Mouse (Mus musculus): ENCODE measurements around the gene Il9. TPM values are rescaled to one million over a fixed set of nuclear protein-coding genes. Genes with fewer than 3 reads are reported as not detected.

The Il9 gene
- total RNA-seq (2014; rRNA removed): not detected in 2 replicates
- polyA plus RNA-seq (2012; rRNA removed): not detected in 2 replicates

DNA sequence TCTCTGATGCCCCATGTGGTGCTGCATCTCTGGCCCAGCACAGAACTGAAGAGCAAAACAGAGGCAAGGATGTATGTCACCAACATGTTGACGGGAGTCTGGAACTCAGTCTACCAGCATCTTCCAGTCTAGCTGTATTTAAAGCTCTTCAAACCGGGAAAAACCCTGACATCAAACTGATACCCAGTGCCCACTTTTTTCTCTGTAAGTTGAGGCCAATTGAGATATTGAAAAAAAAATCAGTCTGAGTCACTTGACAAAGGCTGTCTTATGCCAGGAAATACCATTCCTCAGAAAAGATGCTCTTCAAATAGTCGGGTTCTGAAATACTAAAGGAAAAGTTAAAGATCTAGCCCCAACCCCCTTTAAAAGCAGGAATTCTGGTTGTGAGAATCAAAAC lies at the start of gene Il9:
Gene Il9, minus strand, starts transcription at position 101 of the 400 bp plus-strand sequence.
- 78% methylated on average over 3 of the region's 3 CpGs for WGBS
- no peak for DNase-seq (ENCODE audit: extremely low read depth, low read depth, low spot score)
- no peaks in the 10 kb centered on the region for H3K36me3 ChIP-seq (ENCODE audit: control insufficient read depth, insufficient read depth, low read length)

DNA sequence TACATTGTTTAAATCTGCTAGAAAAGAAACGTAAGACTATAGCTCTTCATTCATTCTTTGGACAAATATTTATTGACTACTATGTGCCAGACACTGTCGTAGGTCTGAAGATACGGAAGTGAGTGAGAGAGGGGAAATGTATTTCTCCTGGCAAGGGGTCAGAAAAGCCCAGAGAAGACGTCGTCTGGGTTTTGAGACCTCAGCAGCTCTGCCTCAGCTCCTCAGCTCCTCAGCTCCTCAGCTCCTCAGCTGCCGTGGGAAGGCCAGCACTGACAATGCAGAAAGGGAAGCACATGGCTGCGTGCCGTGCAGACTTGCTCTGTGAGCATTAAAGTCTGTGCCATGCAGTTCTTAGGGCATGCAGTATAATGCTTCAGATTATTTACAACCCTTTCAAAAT lies 47.6 kb upstream of the Il9 start:
- Histone ChIP-seq H3K4me3 (ENCODE audit: insufficient read depth, low read depth, low read length) (no peak overlapping the region), H3K27ac (replicated peaks; ENCODE audit: insufficient read depth, low read depth, low read length) (no peak overlapping the region), H3K79me2 (ENCODE audit: control insufficient read depth, insufficient read depth, low read length) (no peaks in the 10 kb centered on the region), H3K9ac (ENCODE audit: low read depth, low read length) (no peak overlapping the region), H3K4me1 (ENCODE audit: control insufficient read depth, insufficient read depth, low read length) (no peaks in the 10 kb centered on the region), H3K27me3 (ENCODE audit: control insufficient read depth, insufficient read depth, low read length) (no peaks in the 10 kb centered on the region), H3K36me3 (ENCODE audit: control insufficient read depth, insufficient read depth, low read length) (no peaks in the 10 kb centered on the region)
- TF ChIP-seq POLR2A (IDR thresholded peaks at IDR 0.05; ENCODE audit: extremely low read depth, insufficient read depth, low read length) (no peak), CTCF (IDR thresholded peaks at IDR 0.05; ENCODE audit: low read depth, low read length) (no peak)
- DNase-seq (ENCODE audit: extremely low read depth, low read depth, low spot score): no peak
- 77% methylated on average over 8 of the region's 8 CpGs for WGBS

More for the DNA sequence above, at the start of gene Il9:
- H3K27me3 ChIP-seq (ENCODE audit: control insufficient read depth, insufficient read depth, low read length): no peaks in the 10 kb centered on the region
- no peak within 1 kb of the TSS for H3K27ac ChIP-seq (replicated peaks; ENCODE audit: insufficient read depth, low read depth, low read length)
- H3K4me1 ChIP-seq (ENCODE audit: control insufficient read depth, insufficient read depth, low read length): 0 out of 2 replicates have a peak, but pooled peaks cover 2% of the 10 kb centered on the region
- no peak within 1 kb of the TSS for H3K9ac ChIP-seq (ENCODE audit: low read depth, low read length)
- H3K4me3 ChIP-seq (ENCODE audit: insufficient read depth, low read depth, low read length): no peak within 1 kb of the TSS
- TF ChIP-seq POLR2A (IDR thresholded peaks at IDR 0.05; ENCODE audit: extremely low read depth, insufficient read depth, low read length) (no peak), CTCF (IDR thresholded peaks at IDR 0.05; ENCODE audit: low read depth, low read length) (no peak)
- no peaks in the 10 kb centered on the region for H3K79me2 ChIP-seq (ENCODE audit: control insufficient read depth, insufficient read depth, low read length)

DNA sequence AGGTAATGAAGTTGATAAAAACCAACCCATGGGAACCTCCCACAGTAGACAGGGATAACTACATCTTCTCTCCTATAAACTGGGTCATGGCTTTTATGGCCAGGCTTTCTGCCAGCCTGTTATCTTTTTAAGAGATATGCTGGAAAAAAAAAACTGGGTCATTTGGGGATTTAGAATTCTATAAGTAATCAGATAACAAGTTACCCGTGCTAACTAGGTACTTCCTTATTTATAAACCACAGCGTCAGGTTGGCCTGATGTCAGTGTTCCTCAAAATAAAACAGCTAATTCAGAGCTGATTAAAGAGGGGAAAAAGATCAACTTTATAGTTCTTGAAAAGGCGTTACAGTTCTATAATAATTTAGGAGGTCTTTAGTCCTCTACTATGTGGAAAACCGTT lies 47.0 kb upstream of the Il9 start:
- Histone ChIP-seq H3K36me3 (ENCODE audit: control insufficient read depth, insufficient read depth, low read length) (no peaks in the 10 kb centered on the region), H3K9ac (ENCODE audit: low read depth, low read length) (no peak overlapping the region), H3K4me3 (ENCODE audit: insufficient read depth, low read depth, low read length) (no peak overlapping the region), H3K79me2 (ENCODE audit: control insufficient read depth, insufficient read depth, low read length) (no peaks in the 10 kb centered on the region), H3K27ac (replicated peaks; ENCODE audit: insufficient read depth, low read depth, low read length) (no peak overlapping the region), H3K4me1 (ENCODE audit: control insufficient read depth, insufficient read depth, low read length) (no peaks in the 10 kb centered on the region), H3K27me3 (ENCODE audit: control insufficient read depth, insufficient read depth, low read length) (no peaks in the 10 kb centered on the region)
- DNase-seq (ENCODE audit: extremely low read depth, low read depth, low spot score): no peak
- TF ChIP-seq CTCF (IDR thresholded peaks at IDR 0.05; ENCODE audit: low read depth, low read length) (no peak), POLR2A (IDR thresholded peaks at IDR 0.05; ENCODE audit: extremely low read depth, insufficient read depth, low read length) (no peak)
- WGBS: 78% methylated on average over 4 of the region's 4 CpGs

DNA sequence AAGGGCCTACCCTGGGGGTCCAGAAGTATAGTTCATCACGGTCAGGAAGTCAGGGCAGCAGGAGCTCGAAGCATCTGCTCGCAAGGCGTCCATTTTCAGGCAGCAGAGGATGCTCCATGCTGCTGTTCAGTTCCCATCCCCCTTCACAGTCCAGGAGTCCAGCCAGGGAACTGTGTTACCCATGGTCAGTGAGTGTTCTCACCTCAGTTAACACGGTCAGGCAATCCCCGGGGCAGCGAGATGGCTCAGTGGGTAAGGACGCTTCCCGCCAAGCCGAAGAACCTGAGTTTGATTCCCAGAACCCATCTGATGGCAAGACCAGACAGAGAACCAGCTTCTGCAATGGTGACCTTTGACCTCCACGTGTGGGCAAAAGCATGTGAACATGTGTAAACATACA lies 46.2 kb upstream of the Il9 start:
- no peak for TF ChIP-seq POLR2A (IDR thresholded peaks at IDR 0.05; ENCODE audit: extremely low read depth, insufficient read depth, low read length)
- TF ChIP-seq CTCF (IDR thresholded peaks at IDR 0.05; ENCODE audit: low read depth, low read length): no peak
- no peak overlapping the region for H3K9ac ChIP-seq (ENCODE audit: low read depth, low read length)
- H3K4me3 ChIP-seq (ENCODE audit: insufficient read depth, low read depth, low read length): no peak overlapping the region
- no peaks in the 10 kb centered on the region for H3K36me3 ChIP-seq (ENCODE audit: control insufficient read depth, insufficient read depth, low read length)
- DNase-seq (ENCODE audit: extremely low read depth, low read depth, low spot score): peak; percentile 16
- WGBS: 82% methylated on average over 11 of the region's 11 CpGs
- no peak overlapping the region for H3K27ac ChIP-seq (replicated peaks; ENCODE audit: insufficient read depth, low read depth, low read length)
- no peaks in the 10 kb centered on the region for H3K79me2 ChIP-seq (ENCODE audit: control insufficient read depth, insufficient read depth, low read length)
- H3K4me1 ChIP-seq (ENCODE audit: control insufficient read depth, insufficient read depth, low read length): no peaks in the 10 kb centered on the region
- no peaks in the 10 kb centered on the region for H3K27me3 ChIP-seq (ENCODE audit: control insufficient read depth, insufficient read depth, low read length)

DNA sequence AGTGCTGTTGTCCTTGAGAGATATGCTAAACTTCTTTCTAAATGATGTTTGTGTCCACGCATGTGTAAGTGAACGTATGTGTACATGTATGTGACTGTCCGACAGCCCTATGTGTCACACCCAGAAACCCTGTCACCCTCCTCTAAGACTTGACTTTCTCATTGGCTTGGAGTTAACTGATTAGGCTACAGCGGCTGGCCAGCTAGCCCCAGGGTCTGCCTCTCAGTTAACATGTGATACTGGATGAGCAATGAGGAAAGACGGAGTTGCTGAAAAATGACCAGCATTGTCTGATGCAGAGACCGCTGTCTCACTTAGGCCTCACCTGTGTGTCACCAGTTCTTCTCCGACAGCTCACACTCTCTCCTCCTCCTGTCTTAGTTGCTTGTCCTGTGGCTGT lies 45.8 kb upstream of the Il9 start:
- Histone ChIP-seq H3K27me3 (ENCODE audit: control insufficient read depth, insufficient read depth, low read length) (no peaks in the 10 kb centered on the region), H3K36me3 (ENCODE audit: control insufficient read depth, insufficient read depth, low read length) (no peaks in the 10 kb centered on the region), H3K4me1 (ENCODE audit: control insufficient read depth, insufficient read depth, low read length) (0 out of 2 replicates have a peak, but pooled peaks cover under 1% of the 10 kb centered on the region), H3K9ac (ENCODE audit: low read depth, low read length) (no peak overlapping the region), H3K79me2 (ENCODE audit: control insufficient read depth, insufficient read depth, low read length) (no peaks in the 10 kb centered on the region), H3K4me3 (ENCODE audit: insufficient read depth, low read depth, low read length) (no peak overlapping the region), H3K27ac (replicated peaks; ENCODE audit: insufficient read depth, low read depth, low read length) (no peak overlapping the region)
- 96% methylated on average over 7 of the region's 7 CpGs for WGBS
- TF ChIP-seq POLR2A (IDR thresholded peaks at IDR 0.05; ENCODE audit: extremely low read depth, insufficient read depth, low read length) (no peak), CTCF (IDR thresholded peaks at IDR 0.05; ENCODE audit: low read depth, low read length) (no peak)
- DNase-seq (ENCODE audit: extremely low read depth, low read depth, low spot score): no peak

DNA sequence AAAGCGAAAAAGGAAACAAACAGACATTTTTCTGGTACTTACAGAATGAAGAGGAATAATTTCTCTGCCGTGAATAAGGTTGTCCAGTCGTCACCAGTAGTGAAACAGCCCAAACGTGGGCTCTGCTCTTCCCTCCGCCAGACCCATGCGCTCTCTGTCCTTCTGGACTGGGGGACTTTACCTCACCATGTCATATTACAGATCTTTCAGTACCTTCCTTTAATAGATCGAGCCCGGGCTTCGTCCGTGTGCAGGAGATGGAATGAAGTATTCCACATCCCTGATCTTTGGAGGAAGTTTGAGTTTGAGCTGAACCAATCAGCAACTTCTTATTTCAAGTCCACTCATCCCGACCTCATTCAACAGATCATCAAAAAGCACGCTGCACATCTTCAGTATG lies 44.8 kb upstream of the Il9 start:
- 91% methylated on average over 12 of the region's 12 CpGs for WGBS
- Histone ChIP-seq H3K4me1 (ENCODE audit: control insufficient read depth, insufficient read depth, low read length) (0 out of 2 replicates have a peak, but pooled peaks cover 2% of the 10 kb centered on the region), H3K27me3 (ENCODE audit: control insufficient read depth, insufficient read depth, low read length) (no peaks in the 10 kb centered on the region), H3K36me3 (ENCODE audit: control insufficient read depth, insufficient read depth, low read length) (no peaks in the 10 kb centered on the region), H3K27ac (replicated peaks; ENCODE audit: insufficient read depth, low read depth, low read length) (no peak overlapping the region), H3K4me3 (ENCODE audit: insufficient read depth, low read depth, low read length) (no peak overlapping the region), H3K79me2 (ENCODE audit: control insufficient read depth, insufficient read depth, low read length) (no peaks in the 10 kb centered on the region), H3K9ac (ENCODE audit: low read depth, low read length) (no peak overlapping the region)
- DNase-seq (ENCODE audit: extremely low read depth, low read depth, low spot score): no peak
- no peak for TF ChIP-seq POLR2A (IDR thresholded peaks at IDR 0.05; ENCODE audit: extremely low read depth, insufficient read depth, low read length)
- no peak for TF ChIP-seq CTCF (IDR thresholded peaks at IDR 0.05; ENCODE audit: low read depth, low read length)

Data from liver, adult 2 months (tissue).